Mouse (Mus musculus): Measurements from ENCODE around the gene Pam. TPM values are rescaled to one million over a fixed set of nuclear protein-coding genes. Genes with fewer than 3 reads are reported as not detected.

The Pam gene
- polyA plus RNA-seq, 1 experiment: 3.4 TPM

DNA sequence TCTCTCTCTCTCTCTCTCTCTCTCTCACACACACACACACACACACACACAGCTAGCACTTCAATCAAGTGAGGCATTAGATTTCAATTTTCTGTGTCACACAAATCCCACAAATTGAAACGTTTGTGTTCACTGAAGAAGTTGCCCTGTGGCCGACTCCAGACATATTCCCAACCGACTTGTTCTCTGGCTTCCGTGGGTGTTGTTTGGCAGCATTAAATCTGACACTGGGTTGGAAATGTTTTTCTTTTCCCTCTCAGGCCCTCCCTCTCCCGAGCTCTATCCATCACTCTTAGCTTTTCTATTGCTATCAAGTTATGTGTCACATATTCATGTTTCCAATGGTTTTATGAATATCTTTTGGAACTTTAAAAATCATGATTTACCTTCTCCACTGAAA is 185.9 kb downstream of the Pam start:
- Histone ChIP-seq H3K4me1 (peaks cover 3% of the 10 kb centered on the region; the same call in 1 of the 2 replicates), H3K36me3 (replicated peaks; ENCODE audit: low read length) (no peaks in the 10 kb centered on the region), H3K4me3 (replicated peaks) (no peak overlapping the region), H3K27me3 (replicated peaks) (no peaks in the 10 kb centered on the region), H3K9me3 (no peaks in the 10 kb centered on the region)
- TF ChIP-seq FLI1 (IDR thresholded peaks at IDR 0.05; ENCODE audit: low read length) (no peak), GATA1 (IDR thresholded peaks at IDR 0.05; ENCODE audit: borderline replicate concordance, low read length) (no peak)

DNA sequence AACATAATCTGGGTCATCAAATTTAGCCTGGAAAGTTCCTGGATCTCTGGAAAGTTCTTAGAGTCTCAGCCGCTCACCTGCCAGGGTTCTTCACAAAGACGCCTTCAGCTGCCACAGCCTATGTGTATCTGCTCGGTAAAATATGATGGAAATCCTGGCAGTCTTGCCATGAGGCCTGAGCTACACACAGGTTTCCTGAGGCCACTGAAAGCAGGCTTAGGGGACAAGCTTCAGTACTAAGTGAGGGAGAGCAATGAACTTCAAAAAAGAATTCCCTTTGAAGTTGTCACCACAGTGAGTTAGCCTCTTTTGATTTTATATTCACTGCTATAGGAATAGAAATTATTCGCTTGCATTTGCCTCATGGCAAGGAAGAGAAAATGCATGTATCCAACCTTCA is 186.7 kb downstream of the Pam start:
- Histone ChIP-seq H3K4me3 (replicated peaks) (no peak overlapping the region), H3K9me3 (no peaks in the 10 kb centered on the region), H3K4me1 (peaks cover 3% of the 10 kb centered on the region; the same call in 1 of the 2 replicates), H3K36me3 (replicated peaks; ENCODE audit: low read length) (no peaks in the 10 kb centered on the region), H3K27me3 (replicated peaks) (no peaks in the 10 kb centered on the region)
- TF ChIP-seq FLI1 (IDR thresholded peaks at IDR 0.05; ENCODE audit: low read length): no peak
- no peak for TF ChIP-seq GATA1 (IDR thresholded peaks at IDR 0.05; ENCODE audit: borderline replicate concordance, low read length)

DNA sequence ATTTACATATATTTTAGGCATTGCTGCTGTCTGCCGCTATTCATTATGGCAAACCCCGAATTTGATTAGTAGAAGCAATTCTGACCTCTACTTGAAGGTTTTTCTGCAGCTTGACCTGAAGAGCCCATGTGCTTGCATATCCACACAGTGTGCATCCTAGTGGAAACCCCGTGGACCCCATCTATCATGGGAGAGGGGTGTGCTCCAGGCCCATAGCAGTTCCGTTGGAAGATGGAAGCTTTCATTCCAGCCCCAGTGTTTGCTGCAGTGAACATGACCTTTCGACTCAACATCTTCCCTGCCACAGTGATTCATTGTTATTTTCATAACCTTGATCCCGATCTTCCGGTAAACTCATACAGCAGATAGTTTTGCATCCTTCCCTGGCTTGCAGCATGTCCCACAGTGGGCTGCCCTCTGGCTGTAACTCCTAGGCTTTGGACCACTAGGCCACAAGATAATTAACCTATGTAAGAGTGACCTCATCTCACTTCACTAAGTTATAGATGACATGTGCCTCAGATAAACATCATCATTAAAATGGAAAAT is 191.5 kb downstream of the Pam start:
- Histone ChIP-seq H3K36me3 (replicated peaks; ENCODE audit: low read length) (no peaks in the 10 kb centered on the region), H3K9me3 (no peaks in the 10 kb centered on the region), H3K4me1 (no peaks in the 10 kb centered on the region), H3K4me3 (replicated peaks) (no peak overlapping the region), H3K27me3 (replicated peaks) (no peaks in the 10 kb centered on the region)
- TF ChIP-seq GATA1 (IDR thresholded peaks at IDR 0.05; ENCODE audit: borderline replicate concordance, low read length) (no peak), FLI1 (IDR thresholded peaks at IDR 0.05; ENCODE audit: low read length) (no peak)

DNA sequence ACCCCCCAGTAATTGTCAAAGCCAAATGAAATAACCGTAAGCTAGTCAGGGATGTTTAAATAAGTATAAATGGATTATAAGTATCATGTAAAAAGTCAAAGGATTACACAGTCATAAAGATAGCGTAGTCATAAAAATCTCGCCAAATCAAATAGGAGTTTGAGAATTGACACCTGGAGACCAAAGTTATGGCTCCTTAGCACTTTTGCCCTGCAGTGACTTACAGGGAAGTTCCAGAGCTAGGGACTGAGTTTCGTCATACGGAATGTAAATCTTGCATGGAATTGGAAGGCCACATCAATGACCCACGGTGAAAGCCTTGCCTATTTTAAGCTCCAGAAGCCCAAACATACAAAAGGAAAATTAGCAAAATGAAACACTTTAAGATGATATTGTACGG is 192.6 kb downstream of the Pam start:
- Histone ChIP-seq H3K4me1 (no peaks in the 10 kb centered on the region), H3K27me3 (replicated peaks) (no peaks in the 10 kb centered on the region), H3K4me3 (replicated peaks) (no peak overlapping the region), H3K36me3 (replicated peaks; ENCODE audit: low read length) (no peaks in the 10 kb centered on the region), H3K9me3 (no peaks in the 10 kb centered on the region)
- TF ChIP-seq FLI1 (IDR thresholded peaks at IDR 0.05; ENCODE audit: low read length) (no peak), GATA1 (IDR thresholded peaks at IDR 0.05; ENCODE audit: borderline replicate concordance, low read length) (no peak)

DNA sequence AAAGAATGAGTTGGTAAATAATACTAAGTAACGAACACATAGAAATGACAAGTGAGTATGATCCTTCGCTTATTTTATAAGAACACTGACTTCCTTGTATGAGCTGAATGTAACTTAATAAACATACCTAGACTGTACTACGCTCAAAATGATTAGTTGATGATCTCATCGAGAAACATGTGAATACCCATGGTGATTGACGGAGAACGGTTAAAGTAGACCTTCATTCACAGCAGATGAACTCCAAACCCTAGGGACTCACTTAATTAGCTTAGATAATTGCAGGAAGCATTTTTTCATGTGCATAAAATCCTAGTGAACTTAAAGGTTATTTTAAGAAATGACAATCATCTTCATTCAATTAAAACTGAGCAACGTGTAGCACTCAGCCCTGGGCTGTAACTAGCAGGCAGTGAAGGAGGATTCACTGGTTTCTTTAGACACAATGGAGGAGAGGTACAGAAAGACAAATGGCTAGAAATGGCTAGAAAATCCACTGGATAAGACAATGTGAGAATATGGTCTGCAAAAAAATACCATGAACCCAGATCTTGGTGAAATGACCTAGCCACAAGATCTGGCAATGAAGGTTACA is 194.8 kb downstream of the Pam start:
- H3K9me3 ChIP-seq: no peaks in the 10 kb centered on the region
- no peak overlapping the region for H3K4me3 ChIP-seq (replicated peaks)
- TF ChIP-seq FLI1 (IDR thresholded peaks at IDR 0.05; ENCODE audit: low read length): no peak
- TF ChIP-seq GATA1 (IDR thresholded peaks at IDR 0.05; ENCODE audit: borderline replicate concordance, low read length): no peak
- no peaks in the 10 kb centered on the region for H3K27me3 ChIP-seq (replicated peaks)
- H3K36me3 ChIP-seq (replicated peaks; ENCODE audit: low read length): no peaks in the 10 kb centered on the region
- H3K4me1 ChIP-seq: no peaks in the 10 kb centered on the region

DNA sequence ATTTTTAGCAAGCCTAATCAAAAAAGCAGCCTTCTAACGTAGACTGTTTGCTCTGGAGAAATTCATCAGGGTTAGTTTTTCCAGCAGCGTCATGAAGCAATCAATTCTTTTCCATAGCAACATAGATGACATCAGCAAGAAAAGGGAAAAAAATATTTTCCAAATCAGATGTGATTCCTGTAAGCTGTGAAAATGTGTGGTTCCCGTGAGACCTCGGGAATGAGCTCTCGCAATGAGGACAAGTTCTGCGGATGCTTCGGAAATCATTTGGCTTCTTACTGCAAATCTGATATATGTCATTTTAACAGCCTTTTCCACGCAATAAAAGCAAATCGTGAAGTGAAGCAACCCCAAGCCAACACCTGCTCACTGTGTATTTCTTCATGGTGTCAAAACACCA is 207.9 kb downstream of the Pam start:
- no peaks in the 10 kb centered on the region for H3K9me3 ChIP-seq
- H3K27me3 ChIP-seq (replicated peaks): no peaks in the 10 kb centered on the region
- no peak for TF ChIP-seq GATA1 (IDR thresholded peaks at IDR 0.05; ENCODE audit: borderline replicate concordance, low read length)
- no peak for TF ChIP-seq FLI1 (IDR thresholded peaks at IDR 0.05; ENCODE audit: low read length)
- no peaks in the 10 kb centered on the region for H3K36me3 ChIP-seq (replicated peaks; ENCODE audit: low read length)
- H3K4me1 ChIP-seq: no peaks in the 10 kb centered on the region
- H3K4me3 ChIP-seq (replicated peaks): no peak overlapping the region

DNA sequence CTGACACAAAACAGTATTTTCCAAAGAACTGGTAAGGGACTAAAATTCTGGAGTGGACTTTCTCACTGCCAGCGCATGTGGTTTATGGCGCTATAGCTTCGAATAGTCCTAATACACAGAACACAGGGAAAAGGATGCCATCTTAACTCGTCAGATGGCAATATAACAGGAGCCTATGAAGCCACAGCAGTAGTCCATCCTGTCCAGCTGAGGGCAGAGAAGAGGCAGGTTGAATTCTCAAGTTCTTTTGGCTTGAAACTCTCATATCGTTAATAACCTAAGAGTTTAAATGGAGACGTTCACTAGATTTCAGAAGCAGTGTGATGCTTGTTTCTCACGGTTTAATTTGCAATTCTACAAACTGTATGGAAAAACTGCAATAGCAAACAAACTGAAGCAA is 211.9 kb downstream of the Pam start:
- H3K9me3 ChIP-seq: no peaks in the 10 kb centered on the region
- no peak overlapping the region for H3K4me3 ChIP-seq (replicated peaks)
- no peaks in the 10 kb centered on the region for H3K4me1 ChIP-seq
- H3K27me3 ChIP-seq (replicated peaks): no peaks in the 10 kb centered on the region
- H3K36me3 ChIP-seq (replicated peaks; ENCODE audit: low read length): no peaks in the 10 kb centered on the region
- no peak for TF ChIP-seq GATA1 (IDR thresholded peaks at IDR 0.05; ENCODE audit: borderline replicate concordance, low read length)
- TF ChIP-seq FLI1 (IDR thresholded peaks at IDR 0.05; ENCODE audit: low read length): no peak

DNA sequence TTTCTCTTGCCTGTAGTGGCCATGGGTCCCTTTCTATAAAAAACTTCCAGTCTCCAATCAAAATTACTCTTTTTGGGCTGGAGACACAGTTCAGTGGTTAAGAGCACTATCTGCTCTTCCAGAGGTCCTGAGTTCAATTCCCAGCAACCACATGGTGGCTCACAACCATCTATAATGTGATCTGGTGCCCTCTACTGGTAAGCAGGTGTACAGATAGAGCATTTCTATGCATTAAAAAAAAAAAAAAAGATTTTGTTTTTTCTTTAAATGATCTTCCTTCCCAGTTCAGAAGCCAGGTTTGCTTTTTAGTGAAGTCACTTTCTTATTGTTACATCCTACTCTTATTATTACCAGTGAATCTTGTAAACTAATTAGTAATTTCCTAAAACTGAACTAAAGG is 218.4 kb downstream of the Pam start:
- Histone ChIP-seq H3K4me1 (no peaks in the 10 kb centered on the region), H3K4me3 (replicated peaks) (no peak overlapping the region), H3K36me3 (replicated peaks; ENCODE audit: low read length) (no peaks in the 10 kb centered on the region), H3K27me3 (replicated peaks) (no peaks in the 10 kb centered on the region), H3K9me3 (no peaks in the 10 kb centered on the region; the same call in 1 of the 2 replicates)
- TF ChIP-seq FLI1 (IDR thresholded peaks at IDR 0.05; ENCODE audit: low read length): no peak
- TF ChIP-seq GATA1 (IDR thresholded peaks at IDR 0.05; ENCODE audit: borderline replicate concordance, low read length): no peak

DNA sequence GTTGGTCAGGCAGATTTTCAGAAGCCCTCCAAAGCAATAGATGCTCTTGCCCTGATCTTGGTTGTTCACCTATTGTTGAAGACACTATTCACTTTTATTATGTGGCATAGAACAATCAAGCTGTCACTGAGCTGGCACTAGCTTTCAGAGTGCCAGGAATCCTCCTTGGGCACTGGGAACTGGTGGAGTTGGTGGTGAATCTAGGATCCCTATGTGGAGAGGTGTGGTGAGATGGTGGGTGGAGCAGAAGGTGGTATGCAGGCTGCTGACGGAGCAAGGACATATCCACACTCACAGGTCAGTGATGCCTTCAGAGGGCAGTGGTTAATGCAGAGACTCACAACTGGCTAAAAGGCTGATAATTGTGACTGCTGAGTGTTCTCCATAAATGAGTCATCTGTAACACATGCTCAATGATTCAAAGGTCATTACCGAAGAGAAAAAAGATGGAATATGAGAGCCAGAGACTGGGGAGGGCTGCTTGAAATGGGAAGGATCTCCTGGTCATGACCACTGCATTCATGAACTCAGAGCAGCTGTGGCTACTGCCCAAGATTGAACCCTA is 221.9 kb downstream of the Pam start:
- Histone ChIP-seq H3K4me3 (replicated peaks) (no peak overlapping the region), H3K36me3 (replicated peaks; ENCODE audit: low read length) (no peaks in the 10 kb centered on the region), H3K9me3 (no peaks in the 10 kb centered on the region; the same call in 1 of the 2 replicates), H3K27me3 (replicated peaks) (no peaks in the 10 kb centered on the region), H3K4me1 (no peaks in the 10 kb centered on the region)
- TF ChIP-seq GATA1 (IDR thresholded peaks at IDR 0.05; ENCODE audit: borderline replicate concordance, low read length) (no peak), FLI1 (IDR thresholded peaks at IDR 0.05; ENCODE audit: low read length) (no peak)

DNA sequence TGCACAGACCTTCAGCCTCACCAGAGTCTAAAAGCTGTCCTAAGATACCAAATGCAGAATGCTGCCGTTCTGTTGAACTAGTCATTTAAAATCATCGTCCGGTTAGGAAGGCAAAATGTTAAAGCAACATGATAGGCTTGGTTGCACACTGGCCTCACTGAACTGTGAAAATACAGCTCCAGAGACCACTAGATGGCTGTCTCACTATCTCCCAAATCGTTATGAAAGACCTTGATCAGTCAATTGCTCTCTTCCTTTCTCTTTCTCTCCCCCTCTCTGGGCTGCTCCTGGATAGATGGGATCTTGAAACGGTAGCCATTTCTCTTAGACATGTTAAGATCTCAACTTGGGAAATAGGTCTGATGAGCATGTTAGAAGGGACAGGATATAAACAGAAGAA is 223.0 kb downstream of the Pam start:
- Histone ChIP-seq H3K36me3 (replicated peaks; ENCODE audit: low read length) (no peaks in the 10 kb centered on the region), H3K27me3 (replicated peaks) (no peaks in the 10 kb centered on the region), H3K4me3 (replicated peaks) (no peak overlapping the region), H3K4me1 (no peaks in the 10 kb centered on the region), H3K9me3 (no peaks in the 10 kb centered on the region; the same call in 1 of the 2 replicates)
- TF ChIP-seq GATA1 (IDR thresholded peaks at IDR 0.05; ENCODE audit: borderline replicate concordance, low read length) (no peak), FLI1 (IDR thresholded peaks at IDR 0.05; ENCODE audit: low read length) (no peak)

All from megakaryocyte, embryonic 14.5 days (primary cell).